Mouse (Mus musculus): Measurements from ENCODE around the gene Pold1. TPM values are rescaled to one million over a fixed set of nuclear protein-coding genes. Genes with fewer than 3 reads are reported as not detected.

The Pold1 gene
- polyA plus RNA-seq, 1 experiment: 14.2 TPM

DNA sequence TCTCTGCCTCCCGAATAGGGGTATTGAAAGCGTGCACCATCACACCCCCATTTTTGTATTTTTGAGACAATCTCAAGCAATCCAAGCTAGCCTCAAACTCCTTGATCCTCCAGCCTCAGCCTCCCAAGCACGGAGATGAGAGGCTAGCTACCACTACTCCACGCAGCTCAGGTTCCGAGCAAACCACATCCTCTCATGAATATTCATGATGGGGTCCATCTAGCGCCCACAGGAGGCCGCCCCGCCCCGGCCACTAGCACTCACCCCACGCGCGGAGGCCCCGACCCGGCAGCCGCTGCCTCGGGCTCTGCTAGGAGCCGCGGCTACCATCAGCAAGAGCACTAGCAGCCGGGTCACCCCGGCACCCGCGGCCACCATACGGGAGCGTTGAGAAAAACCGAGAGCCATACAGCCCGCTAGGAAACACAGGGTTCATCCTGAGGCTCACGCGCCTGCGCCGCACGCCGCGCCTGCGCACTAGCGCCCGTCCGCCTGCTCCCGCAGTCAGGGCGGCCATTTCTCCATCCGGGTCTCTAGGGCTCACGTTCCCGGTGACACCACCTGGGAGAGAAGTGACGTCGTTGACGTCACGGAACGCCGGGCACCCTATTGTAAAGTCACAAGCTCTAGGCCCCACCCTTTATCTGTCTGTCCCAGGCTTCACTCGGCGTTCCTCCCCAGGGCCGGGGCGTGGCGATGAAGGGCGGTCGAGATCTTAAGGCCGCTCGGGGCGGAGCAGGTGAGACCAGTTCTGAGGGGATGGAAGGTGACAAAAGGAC is 52.5 kb downstream of the Pold1 start, which contains the start of the genes Emc10 and Fam71e1:
TSS of gene Emc10 (minus strand) at position 538 of the 779 bp plus-strand sequence.
TSS of gene Fam71e1 (plus strand) at position 590 of the 779 bp plus-strand sequence.
- 1% methylated on average over 58 of the region's 58 CpGs for WGBS
- H3K4me3 ChIP-seq (ENCODE audit: insufficient read depth, low read depth, low read length): peak within 1 kb of the TSS; percentile 73
- no peak for TF ChIP-seq CTCF (conservative IDR thresholded peaks at IDR 0.05; ENCODE audit: insufficient read depth, insufficient read length, low read depth, low read length)
- peak; percentile 50 for TF ChIP-seq POLR2A (IDR thresholded peaks at IDR 0.05; ENCODE audit: low read depth, low read length)
- no peaks in the 10 kb centered on the region for H3K27me3 ChIP-seq (replicated peaks; ENCODE audit: control insufficient read depth, insufficient read depth, low read length)
- no peaks in the 10 kb centered on the region for H3K36me3 ChIP-seq (ENCODE audit: control insufficient read depth, insufficient read depth, low read length)
- peak; percentile 99 for DNase-seq
- H3K27ac ChIP-seq (ENCODE audit: insufficient read depth, low read depth, low read length): peak within 1 kb of the TSS; percentile 62
- H3K4me1 ChIP-seq (ENCODE audit: control insufficient read depth, insufficient read depth, low read length): peaks cover 10% of the 10 kb centered on the region

DNA sequence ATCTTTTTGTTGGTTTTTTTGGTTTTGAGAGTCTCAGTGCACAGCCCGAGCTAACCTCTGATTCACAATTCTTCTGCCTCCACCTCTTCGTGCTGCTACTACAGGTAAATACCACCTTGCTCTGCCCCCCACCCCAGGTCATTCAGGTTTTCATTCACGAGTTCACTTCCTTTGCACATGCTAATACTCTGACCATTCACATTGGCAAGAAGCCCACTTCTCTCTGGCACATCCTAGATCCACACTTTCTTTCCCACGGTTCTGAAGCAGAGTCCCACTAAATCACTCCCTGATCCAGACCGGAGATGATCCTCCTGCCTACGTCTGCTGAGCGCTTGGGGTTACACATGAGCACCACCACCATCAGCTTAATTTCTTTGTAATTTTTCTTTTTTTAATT is 53.6 kb downstream of the Pold1 start:
- DNase-seq: no peak
- H3K27ac ChIP-seq (ENCODE audit: insufficient read depth, low read depth, low read length): no peak overlapping the region
- peaks cover 10% of the 10 kb centered on the region for H3K4me1 ChIP-seq (ENCODE audit: control insufficient read depth, insufficient read depth, low read length)
- TF ChIP-seq CTCF (conservative IDR thresholded peaks at IDR 0.05; ENCODE audit: insufficient read depth, insufficient read length, low read depth, low read length): no peak
- no peak for TF ChIP-seq POLR2A (IDR thresholded peaks at IDR 0.05; ENCODE audit: low read depth, low read length)
- no peaks in the 10 kb centered on the region; the same call in 1 of the 2 replicates for H3K36me3 ChIP-seq (ENCODE audit: control insufficient read depth, insufficient read depth, low read length)
- H3K27me3 ChIP-seq (replicated peaks; ENCODE audit: control insufficient read depth, insufficient read depth, low read length): no peaks in the 10 kb centered on the region
- WGBS: 67% methylated on average over 7 of the region's 7 CpGs
- no peak overlapping the region for H3K4me3 ChIP-seq (ENCODE audit: insufficient read depth, low read depth, low read length)

DNA sequence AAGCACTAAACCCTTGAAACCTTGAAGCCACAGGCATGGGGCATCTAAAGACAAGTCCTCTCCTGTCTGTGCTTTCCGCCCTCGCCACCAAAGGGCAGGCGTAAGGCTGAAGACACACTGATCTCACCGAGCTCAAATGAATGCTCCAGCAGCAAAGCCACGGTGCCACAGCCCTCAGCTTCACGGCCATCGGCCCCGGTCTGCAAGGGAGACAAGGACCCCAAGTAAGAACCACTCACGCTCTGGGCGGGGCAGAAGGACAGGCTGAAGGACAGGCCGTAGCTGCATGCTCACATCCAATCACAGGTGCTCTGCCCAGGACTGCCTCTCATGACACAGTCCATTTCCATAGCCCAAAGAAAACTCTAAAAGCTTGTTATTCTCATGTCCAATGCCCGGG is 54.0 kb downstream of the Pold1 start:
- TF ChIP-seq CTCF (conservative IDR thresholded peaks at IDR 0.05; ENCODE audit: insufficient read depth, insufficient read length, low read depth, low read length) (no peak), POLR2A (IDR thresholded peaks at IDR 0.05; ENCODE audit: low read depth, low read length) (no peak)
- no peaks in the 10 kb centered on the region; the same call in 1 of the 2 replicates for H3K36me3 ChIP-seq (ENCODE audit: control insufficient read depth, insufficient read depth, low read length)

DNA sequence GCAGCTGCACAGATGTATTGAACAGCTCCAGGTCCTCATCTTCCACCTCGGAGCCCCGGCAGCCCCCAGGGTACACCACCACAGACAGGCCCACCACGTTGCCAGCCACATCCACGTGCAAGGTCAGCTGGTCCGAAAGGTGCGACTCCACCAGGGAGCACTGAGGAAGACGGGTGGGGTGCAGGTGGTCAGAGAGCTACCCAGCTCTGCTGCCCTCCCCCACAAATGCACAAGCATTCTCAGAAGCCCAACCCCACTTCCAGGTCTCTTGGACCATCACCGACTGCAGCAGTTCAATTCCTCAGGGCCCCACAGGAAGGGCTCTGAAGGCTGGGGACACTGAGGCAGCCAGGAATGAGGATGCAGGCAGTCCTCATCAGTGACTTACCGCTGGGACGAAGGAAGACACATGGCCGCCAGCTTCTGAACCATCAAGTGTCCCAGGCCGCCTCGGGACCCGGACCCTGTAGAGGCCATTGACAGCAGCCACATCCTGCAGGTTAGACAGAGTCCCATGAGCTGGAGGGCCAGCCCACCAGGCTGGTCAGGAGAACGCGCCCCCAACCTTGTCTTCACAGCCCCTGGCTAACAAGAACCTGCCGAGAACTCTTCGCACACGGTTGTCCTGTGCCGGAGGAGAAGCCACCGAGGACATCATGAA is 56.4 kb downstream of the Pold1 start:
- no peak for DNase-seq

More for the DNA sequence above, 54.0 kb downstream of the Pold1 start:
- Histone ChIP-seq H3K27me3 (replicated peaks; ENCODE audit: control insufficient read depth, insufficient read depth, low read length) (no peaks in the 10 kb centered on the region), H3K27ac (ENCODE audit: insufficient read depth, low read depth, low read length) (no peak overlapping the region), H3K4me3 (ENCODE audit: insufficient read depth, low read depth, low read length) (no peak overlapping the region), H3K4me1 (ENCODE audit: control insufficient read depth, insufficient read depth, low read length) (peaks cover 10% of the 10 kb centered on the region)
- no peak for DNase-seq
- 92% methylated on average over 12 of the region's 12 CpGs for WGBS

DNA sequence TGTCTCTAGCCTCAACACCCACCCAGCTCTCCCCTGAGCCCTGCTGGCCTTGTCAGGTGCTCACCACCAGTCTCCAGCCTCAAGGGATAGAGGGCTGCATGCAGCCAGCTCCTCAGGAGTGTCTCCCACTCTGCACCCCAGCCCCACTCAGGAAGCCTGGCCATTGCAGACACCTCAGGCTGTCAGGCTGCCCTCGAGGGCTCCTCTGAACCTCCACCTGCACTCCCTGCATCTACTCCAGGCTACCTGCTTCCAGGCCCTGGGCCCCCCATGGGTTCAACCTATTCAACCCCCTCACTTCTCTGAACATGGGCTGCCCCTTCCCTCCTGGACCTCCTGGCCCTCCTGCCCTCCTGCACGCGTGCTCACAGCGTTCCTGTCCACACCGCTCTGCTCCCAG is 57.3 kb downstream of the Pold1 start:
- no peak for TF ChIP-seq POLR2A (IDR thresholded peaks at IDR 0.05; ENCODE audit: low read depth, low read length)
- TF ChIP-seq CTCF (conservative IDR thresholded peaks at IDR 0.05; ENCODE audit: insufficient read depth, insufficient read length, low read depth, low read length): no peak
- Histone ChIP-seq H3K27ac (ENCODE audit: insufficient read depth, low read depth, low read length) (no peak overlapping the region), H3K36me3 (ENCODE audit: control insufficient read depth, insufficient read depth, low read length) (no peaks in the 10 kb centered on the region; the same call in 1 of the 2 replicates), H3K4me1 (ENCODE audit: control insufficient read depth, insufficient read depth, low read length) (peaks cover 10% of the 10 kb centered on the region), H3K27me3 (replicated peaks; ENCODE audit: control insufficient read depth, insufficient read depth, low read length) (no peaks in the 10 kb centered on the region), H3K4me3 (ENCODE audit: insufficient read depth, low read depth, low read length) (no peak overlapping the region)
- no peak for DNase-seq
- WGBS: 97% methylated on average over 5 of the region's 5 CpGs

More for the DNA sequence above, 56.4 kb downstream of the Pold1 start:
- TF ChIP-seq POLR2A (IDR thresholded peaks at IDR 0.05; ENCODE audit: low read depth, low read length) (no peak), CTCF (conservative IDR thresholded peaks at IDR 0.05; ENCODE audit: insufficient read depth, insufficient read length, low read depth, low read length) (no peak)
- Histone ChIP-seq H3K4me3 (ENCODE audit: insufficient read depth, low read depth, low read length) (no peak overlapping the region), H3K27ac (ENCODE audit: insufficient read depth, low read depth, low read length) (no peak overlapping the region), H3K27me3 (replicated peaks; ENCODE audit: control insufficient read depth, insufficient read depth, low read length) (no peaks in the 10 kb centered on the region), H3K36me3 (ENCODE audit: control insufficient read depth, insufficient read depth, low read length) (no peaks in the 10 kb centered on the region; the same call in 1 of the 2 replicates), H3K4me1 (ENCODE audit: control insufficient read depth, insufficient read depth, low read length) (peaks cover 10% of the 10 kb centered on the region)
- 92% methylated on average over 21 of the region's 21 CpGs for WGBS

DNA sequence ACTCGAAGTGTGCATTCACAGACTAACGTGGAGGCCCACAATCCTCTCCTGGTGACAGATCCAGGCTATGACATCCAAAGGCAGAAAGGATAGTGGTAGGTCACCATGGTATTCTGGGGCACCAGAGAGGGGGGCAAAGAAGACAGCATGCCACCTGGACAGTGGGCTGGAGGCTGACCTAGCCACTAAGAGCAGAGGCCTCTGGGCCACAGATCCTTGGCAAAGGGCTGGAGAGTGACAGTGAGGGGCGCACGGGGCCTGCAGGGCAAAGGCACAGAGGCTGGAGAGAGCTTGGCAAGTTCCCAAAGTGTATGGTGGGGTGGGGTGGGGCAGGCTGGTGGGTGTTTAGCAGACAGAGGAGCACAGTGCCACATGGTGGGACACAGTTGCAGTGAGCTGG is 58.4 kb downstream of the Pold1 start:
- Histone ChIP-seq H3K27ac (ENCODE audit: insufficient read depth, low read depth, low read length) (no peak overlapping the region), H3K27me3 (replicated peaks; ENCODE audit: control insufficient read depth, insufficient read depth, low read length) (no peaks in the 10 kb centered on the region), H3K4me3 (ENCODE audit: insufficient read depth, low read depth, low read length) (no peak overlapping the region), H3K36me3 (ENCODE audit: control insufficient read depth, insufficient read depth, low read length) (no peaks in the 10 kb centered on the region; the same call in 1 of the 2 replicates), H3K4me1 (ENCODE audit: control insufficient read depth, insufficient read depth, low read length) (peaks cover 4% of the 10 kb centered on the region; the same call in 1 of the 2 replicates)
- DNase-seq: no peak
- WGBS: 88% methylated on average over 4 of the region's 4 CpGs
- TF ChIP-seq CTCF (conservative IDR thresholded peaks at IDR 0.05; ENCODE audit: insufficient read depth, insufficient read length, low read depth, low read length): no peak
- TF ChIP-seq POLR2A (IDR thresholded peaks at IDR 0.05; ENCODE audit: low read depth, low read length): no peak

DNA sequence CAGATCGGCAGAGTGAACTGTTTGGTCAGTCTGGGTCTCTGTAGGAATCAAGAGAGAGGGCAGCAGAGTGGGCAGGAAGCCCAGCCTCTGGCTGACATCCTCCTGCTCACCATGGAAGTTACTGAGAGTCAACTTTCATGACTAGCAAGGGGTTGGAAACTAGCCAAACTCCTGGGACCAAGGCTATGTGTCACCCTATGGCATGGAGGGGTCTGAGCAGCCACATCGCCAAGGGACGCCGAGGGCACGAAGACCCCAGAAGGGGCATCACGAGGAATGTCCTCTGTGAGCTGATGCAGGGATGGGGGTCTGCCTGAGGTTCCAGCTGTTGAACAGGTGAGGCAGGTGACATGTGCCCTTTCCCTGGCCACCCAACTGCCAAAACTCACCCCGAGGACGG is 60.1 kb downstream of the Pold1 start:
- Histone ChIP-seq H3K27me3 (replicated peaks; ENCODE audit: control insufficient read depth, insufficient read depth, low read length) (no peaks in the 10 kb centered on the region), H3K4me3 (ENCODE audit: insufficient read depth, low read depth, low read length) (no peak overlapping the region), H3K4me1 (ENCODE audit: control insufficient read depth, insufficient read depth, low read length) (no peaks in the 10 kb centered on the region), H3K27ac (ENCODE audit: insufficient read depth, low read depth, low read length) (no peak overlapping the region), H3K36me3 (ENCODE audit: control insufficient read depth, insufficient read depth, low read length) (no peaks in the 10 kb centered on the region; the same call in 1 of the 2 replicates)
- 88% methylated on average over 8 of the region's 8 CpGs for WGBS
- TF ChIP-seq POLR2A (IDR thresholded peaks at IDR 0.05; ENCODE audit: low read depth, low read length) (no peak), CTCF (conservative IDR thresholded peaks at IDR 0.05; ENCODE audit: insufficient read depth, insufficient read length, low read depth, low read length) (no peak)
- no peak for DNase-seq
